Mouse (Mus musculus): ENCODE measurements around the gene Tmod1. TPM values are rescaled to one million over a fixed set of nuclear protein-coding genes. Genes with fewer than 3 reads are reported as not detected.
A peak's percentile ranks its signal among the peaks of the same experiment; 100 is the strongest.

The Tmod1 gene
- 1.9 TPM in 2 replicates for polyA plus RNA-seq (2014; fragmentation: Nextera tagmentation; extraction: Ambion mirVana)

DNA sequence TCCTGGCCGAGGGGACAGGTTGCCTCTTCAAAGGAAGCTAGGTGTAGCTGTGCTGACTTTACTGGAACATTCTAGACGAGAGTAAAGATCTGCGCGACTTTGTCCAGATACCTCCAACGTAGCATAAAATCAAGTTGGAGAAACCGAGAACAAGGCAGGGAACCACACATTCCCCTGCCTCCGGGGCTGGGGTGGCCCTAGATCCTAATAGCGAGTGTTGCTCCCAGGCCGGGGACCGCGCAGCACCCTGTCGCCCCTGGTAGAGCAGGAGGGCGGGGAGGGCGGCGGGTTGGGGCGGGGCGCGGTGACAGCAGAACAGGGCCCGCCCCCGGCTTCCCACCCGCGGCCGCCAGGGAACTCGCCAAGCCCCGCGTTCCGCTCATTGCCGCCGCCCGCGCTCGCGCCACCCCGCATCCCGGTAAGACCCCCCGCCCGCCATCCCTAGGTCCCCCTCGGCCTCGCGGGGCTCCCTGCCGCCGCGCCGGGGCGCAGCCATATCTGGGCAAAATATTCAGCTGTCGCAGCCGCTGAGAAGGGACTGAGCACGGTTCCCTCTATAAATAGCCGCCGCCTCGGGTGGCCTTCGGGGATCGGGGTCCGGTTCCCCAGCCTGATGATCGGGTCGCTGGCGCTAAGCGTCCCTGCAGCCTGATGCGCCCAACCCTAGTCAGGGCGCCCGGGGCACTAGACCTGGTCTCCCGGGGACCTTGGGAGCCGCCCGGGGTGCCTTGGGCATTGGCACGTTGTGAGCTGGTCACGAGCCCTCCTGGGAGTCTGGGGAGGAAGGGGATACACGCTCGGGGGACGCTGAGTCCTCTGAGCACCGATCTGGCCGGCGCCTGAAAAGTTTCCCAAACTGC lies at the start of gene Tmod1:
Gene Tmod1, plus strand, starts transcription at position 44 of the 860 bp plus-strand sequence.
- Histone ChIP-seq H3K9me3 (ENCODE audit: control insufficient read depth, low read length) (no peaks in the 10 kb centered on the region), H3K4me3 (replicated peaks; ENCODE audit: low read length) (peak within 1 kb of the TSS; percentile 53), H3K27me3 (ENCODE audit: control insufficient read depth, insufficient read depth, low read length) (peaks cover 40% of the 10 kb centered on the region), H3K36me3 (replicated peaks; ENCODE audit: control insufficient read depth, insufficient read depth) (no peaks in the 10 kb centered on the region), H3K4me2 (replicated peaks) (peak within 1 kb of the TSS; percentile 98), H3K9ac (peak within 1 kb of the TSS; percentile 62), H3K27ac (no peak within 1 kb of the TSS), H3K4me1 (replicated peaks; ENCODE audit: control insufficient read depth, insufficient read depth, low read length) (peaks cover 12% of the 10 kb centered on the region; the same call in 1 of the 2 replicates)
- no peak for ATAC-seq (ENCODE audit: low FRiP score)
- DNase-seq (ENCODE audit: low spot score) = no peak
- WGBS = under 1% methylated on average over 57 of the region's 72 CpGs

DNA sequence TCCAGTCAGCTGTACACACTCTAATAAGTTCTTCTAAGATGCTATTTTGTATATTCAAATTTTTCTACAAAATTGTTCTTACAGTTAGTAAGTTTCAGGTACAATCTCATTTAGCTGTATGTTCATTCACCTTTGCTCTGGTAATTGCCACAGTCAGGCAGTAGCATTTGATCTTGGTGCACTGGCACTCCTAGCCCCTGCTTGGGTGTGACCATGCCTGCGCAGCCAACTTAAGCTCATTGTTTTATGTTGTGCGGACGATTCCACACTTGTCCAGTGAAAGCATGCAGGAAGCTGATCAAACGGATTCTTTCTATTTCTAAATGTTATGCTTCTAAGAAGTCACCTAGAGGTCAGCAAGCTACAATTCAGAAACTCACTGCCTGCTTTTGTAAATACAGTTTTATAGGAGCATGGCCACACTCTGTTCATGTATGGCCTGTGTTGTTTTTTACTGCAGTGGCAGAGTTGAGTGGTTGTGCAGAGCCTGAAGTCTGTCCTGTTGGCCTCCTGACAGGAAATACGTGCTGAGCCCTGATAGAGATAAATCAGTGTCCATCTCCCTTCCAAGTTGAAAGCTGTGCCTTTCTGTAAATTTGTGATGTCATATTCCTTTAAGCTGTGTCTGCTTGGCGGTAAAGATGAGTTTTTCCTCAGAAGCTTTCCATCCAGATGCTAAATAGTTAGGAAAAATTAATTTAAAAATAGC lies 48.2 kb upstream of the Tmod1 start:
- no peak for ATAC-seq (ENCODE audit: low FRiP score)
- H3K4me3 ChIP-seq (replicated peaks; ENCODE audit: low read length) = no peak overlapping the region
- 83% methylated on average over 6 of the region's 6 CpGs for WGBS
- no peak overlapping the region for H3K4me2 ChIP-seq (replicated peaks)
- no peaks in the 10 kb centered on the region for H3K4me1 ChIP-seq (replicated peaks; ENCODE audit: control insufficient read depth, insufficient read depth, low read length)
- H3K9me3 ChIP-seq (ENCODE audit: control insufficient read depth, low read length) = no peaks in the 10 kb centered on the region
- peaks cover 42% of the 10 kb centered on the region for H3K36me3 ChIP-seq (replicated peaks; ENCODE audit: control insufficient read depth, insufficient read depth)
- H3K27me3 ChIP-seq (ENCODE audit: control insufficient read depth, insufficient read depth, low read length) = no peaks in the 10 kb centered on the region
- no peak for DNase-seq (ENCODE audit: low spot score)
- H3K27ac ChIP-seq = no peak overlapping the region
- no peak overlapping the region for H3K9ac ChIP-seq

DNA sequence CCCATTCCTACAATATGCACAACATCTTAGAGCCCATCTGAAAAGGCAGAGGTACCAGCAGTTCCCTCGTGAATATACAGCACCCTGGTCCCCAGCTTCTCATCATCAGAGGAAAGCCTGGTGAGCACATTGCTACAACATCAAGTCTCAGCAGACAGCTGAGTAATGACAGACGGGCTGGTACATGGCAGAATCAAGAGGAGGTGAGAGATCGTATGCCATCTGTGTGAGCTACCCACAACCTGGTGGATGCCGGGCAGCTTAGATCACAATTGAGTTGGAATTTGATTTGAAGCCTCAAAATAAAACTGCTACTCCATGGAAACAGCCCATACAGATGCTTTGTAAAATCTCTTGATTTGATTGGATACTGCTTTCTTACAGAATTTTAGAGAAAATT lies 40.2 kb upstream of the Tmod1 start:
- no peaks in the 10 kb centered on the region for H3K9me3 ChIP-seq (ENCODE audit: control insufficient read depth, low read length)
- no peak overlapping the region for H3K27ac ChIP-seq
- H3K4me3 ChIP-seq (replicated peaks; ENCODE audit: low read length) = no peak overlapping the region
- DNase-seq (ENCODE audit: low spot score) = no peak
- no peaks in the 10 kb centered on the region for H3K27me3 ChIP-seq (ENCODE audit: control insufficient read depth, insufficient read depth, low read length)
- no peak for ATAC-seq (ENCODE audit: low FRiP score)
- H3K4me1 ChIP-seq (replicated peaks; ENCODE audit: control insufficient read depth, insufficient read depth, low read length) = no peaks in the 10 kb centered on the region
- 90% methylated on average over 4 of the region's 4 CpGs for WGBS
- no peak overlapping the region for H3K4me2 ChIP-seq (replicated peaks)
- H3K9ac ChIP-seq = no peak overlapping the region
- H3K36me3 ChIP-seq (replicated peaks; ENCODE audit: control insufficient read depth, insufficient read depth) = peaks cover 10% of the 10 kb centered on the region

DNA sequence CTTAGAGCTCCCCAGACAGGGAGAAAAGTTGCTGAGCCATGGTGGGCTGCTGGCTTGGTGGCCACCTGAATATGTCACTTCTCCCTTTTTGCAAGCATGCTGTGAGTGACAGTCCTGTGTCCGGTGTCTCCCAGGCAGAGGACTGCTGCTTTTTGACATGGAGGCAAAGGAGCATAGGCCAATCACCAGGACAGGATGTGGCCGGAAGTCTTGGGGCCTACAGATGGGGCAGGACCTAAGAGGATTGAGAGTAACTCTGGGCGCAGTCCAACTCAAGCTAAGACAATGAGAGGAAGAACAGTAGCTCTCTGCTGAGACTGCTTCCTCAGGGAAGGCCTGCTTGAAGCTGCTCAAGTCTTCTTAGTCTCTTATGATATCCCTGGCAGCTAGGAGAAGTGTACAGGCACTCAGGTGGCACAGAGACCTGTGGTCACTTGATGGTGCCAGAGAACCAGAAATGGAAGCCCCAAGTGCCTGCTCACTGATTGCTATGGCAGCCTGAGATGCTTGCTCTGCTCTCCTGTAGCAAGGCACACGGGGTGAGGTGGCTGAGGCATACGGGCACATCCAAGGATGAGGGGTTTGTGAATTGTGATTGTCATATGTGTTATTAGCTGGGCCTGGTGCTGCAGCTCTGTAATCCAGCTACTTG lies 30.5 kb upstream of the Tmod1 start:
- no peaks in the 10 kb centered on the region for H3K27me3 ChIP-seq (ENCODE audit: control insufficient read depth, insufficient read depth, low read length)
- 87% methylated on average over 5 of the region's 5 CpGs for WGBS
- no peak for ATAC-seq (ENCODE audit: low FRiP score)
- H3K4me3 ChIP-seq (replicated peaks; ENCODE audit: low read length) = no peak overlapping the region
- H3K36me3 ChIP-seq (replicated peaks; ENCODE audit: control insufficient read depth, insufficient read depth) = peaks cover 48% of the 10 kb centered on the region
- no peaks in the 10 kb centered on the region for H3K9me3 ChIP-seq (ENCODE audit: control insufficient read depth, low read length)
- DNase-seq (ENCODE audit: low spot score) = no peak
- H3K4me1 ChIP-seq (replicated peaks; ENCODE audit: control insufficient read depth, insufficient read depth, low read length) = no peaks in the 10 kb centered on the region
- H3K27ac ChIP-seq = no peak overlapping the region
- no peak overlapping the region for H3K4me2 ChIP-seq (replicated peaks)
- H3K9ac ChIP-seq = no peak overlapping the region

DNA sequence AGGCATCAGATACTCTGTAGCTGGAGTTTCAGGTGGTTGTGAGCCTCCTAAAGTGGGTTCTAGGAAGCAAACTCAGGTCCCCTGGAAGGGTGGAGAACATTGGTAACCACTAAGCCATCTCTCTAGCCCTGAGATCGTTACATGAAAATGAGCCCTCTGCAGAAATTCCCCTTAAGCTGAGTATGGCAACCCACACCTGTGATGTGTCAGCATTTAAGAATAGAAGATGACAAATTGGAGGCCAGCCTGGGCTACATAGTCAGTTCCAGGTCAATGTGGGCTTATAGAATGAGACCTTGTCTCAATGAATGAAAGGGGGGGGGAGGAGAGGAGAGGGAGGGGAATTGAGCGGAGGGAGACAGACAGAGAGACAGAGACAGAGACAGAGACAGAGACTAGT lies 27.0 kb upstream of the Tmod1 start:
- Histone ChIP-seq H3K4me3 (replicated peaks; ENCODE audit: low read length) (no peak overlapping the region), H3K4me2 (replicated peaks) (no peak overlapping the region), H3K27ac (no peak overlapping the region), H3K9me3 (ENCODE audit: control insufficient read depth, low read length) (no peaks in the 10 kb centered on the region), H3K27me3 (ENCODE audit: control insufficient read depth, insufficient read depth, low read length) (no peaks in the 10 kb centered on the region), H3K36me3 (replicated peaks; ENCODE audit: control insufficient read depth, insufficient read depth) (peaks cover 38% of the 10 kb centered on the region), H3K9ac (no peak overlapping the region), H3K4me1 (replicated peaks; ENCODE audit: control insufficient read depth, insufficient read depth, low read length) (no peaks in the 10 kb centered on the region)
- ATAC-seq (ENCODE audit: low FRiP score) (no peak), DNase-seq (ENCODE audit: low spot score) (no peak)
- 92% methylated on average over 2 of the region's 2 CpGs for WGBS

DNA sequence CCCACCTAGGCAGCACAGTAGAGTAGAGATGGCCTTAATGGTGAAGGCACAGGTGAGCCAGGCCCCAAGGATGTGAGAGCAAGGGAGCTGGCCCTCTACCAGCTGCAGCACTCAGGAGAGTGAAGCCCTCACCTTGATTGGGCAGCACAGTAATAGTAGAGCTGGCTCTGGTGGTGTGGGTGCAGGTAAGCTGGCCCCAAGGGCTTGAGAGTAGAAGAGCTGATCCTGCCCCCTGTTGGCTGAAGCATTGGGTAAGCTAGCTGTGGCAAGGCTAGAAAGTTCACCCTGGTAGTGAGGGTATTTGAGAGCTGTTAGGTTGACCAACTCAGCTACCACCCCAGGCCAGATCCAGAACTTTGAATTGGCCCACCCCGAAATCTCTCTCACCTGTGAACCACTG lies 23.1 kb upstream of the Tmod1 start:
- H3K4me1 ChIP-seq (replicated peaks; ENCODE audit: control insufficient read depth, insufficient read depth, low read length) = no peaks in the 10 kb centered on the region
- no peak overlapping the region for H3K4me3 ChIP-seq (replicated peaks; ENCODE audit: low read length)
- no peaks in the 10 kb centered on the region for H3K9me3 ChIP-seq (ENCODE audit: control insufficient read depth, low read length)
- no peak overlapping the region for H3K27ac ChIP-seq
- H3K4me2 ChIP-seq (replicated peaks) = no peak overlapping the region
- no peak overlapping the region for H3K9ac ChIP-seq
- no peak for DNase-seq (ENCODE audit: low spot score)
- peaks cover 31% of the 10 kb centered on the region for H3K36me3 ChIP-seq (replicated peaks; ENCODE audit: control insufficient read depth, insufficient read depth)
- 80% methylated on average over 1 of the region's 1 CpGs for WGBS
- ATAC-seq (ENCODE audit: low FRiP score) = no peak
- H3K27me3 ChIP-seq (ENCODE audit: control insufficient read depth, insufficient read depth, low read length) = no peaks in the 10 kb centered on the region

DNA sequence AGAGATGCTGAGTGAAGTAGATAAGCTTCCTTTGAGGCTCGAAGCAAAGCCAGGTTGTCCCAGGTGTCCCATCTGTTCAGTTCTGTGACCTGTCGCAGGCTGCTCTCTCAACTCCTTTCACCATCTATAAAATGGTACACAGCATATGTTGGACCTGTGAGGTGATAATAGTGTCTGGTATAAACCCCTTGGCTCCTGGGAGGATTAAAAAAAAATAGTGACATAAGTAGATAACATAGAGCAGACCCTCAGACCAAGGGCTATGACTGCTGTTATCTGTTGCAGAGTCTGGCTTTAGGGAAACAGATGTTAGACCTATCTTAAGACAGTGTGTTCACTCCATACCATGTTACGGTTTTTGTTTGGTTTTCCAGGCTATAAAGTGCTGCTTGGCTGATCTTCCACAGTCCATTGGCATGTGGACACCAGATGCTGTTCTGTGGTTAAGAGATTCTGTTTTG lies 15.7 kb upstream of the Tmod1 start:
- H3K36me3 ChIP-seq (replicated peaks; ENCODE audit: control insufficient read depth, insufficient read depth) = peaks cover 9% of the 10 kb centered on the region
- 88% methylated on average over 3 of the region's 3 CpGs for WGBS

DNA sequence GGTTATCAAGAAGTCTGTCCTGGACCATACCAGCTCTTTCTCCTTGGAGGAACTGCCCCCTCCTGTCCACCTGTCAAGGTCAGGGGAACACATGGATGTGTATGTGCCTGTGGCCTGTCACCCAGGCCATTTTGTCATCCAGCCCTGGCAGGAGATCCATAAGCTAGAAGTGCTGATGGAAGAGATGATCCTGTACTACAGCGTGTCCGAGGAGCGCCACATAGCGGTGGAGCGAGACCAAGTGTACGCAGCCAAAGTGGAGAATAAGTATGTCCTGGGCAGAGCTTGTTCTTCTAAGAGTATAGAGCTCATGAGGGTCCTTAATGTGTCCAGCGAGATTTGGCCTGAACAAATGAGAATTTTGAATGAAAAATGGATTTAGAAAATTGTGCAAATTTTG lies 12.8 kb upstream of the Tmod1 start:
- WGBS = 45% methylated on average over 7 of the region's 7 CpGs
- no peak for ATAC-seq (ENCODE audit: low FRiP score)
- no peak overlapping the region for H3K4me2 ChIP-seq (replicated peaks)

More for the DNA sequence above, 15.7 kb upstream of the Tmod1 start:
- Histone ChIP-seq H3K9ac (no peak overlapping the region), H3K4me1 (replicated peaks; ENCODE audit: control insufficient read depth, insufficient read depth, low read length) (no peaks in the 10 kb centered on the region), H3K27me3 (ENCODE audit: control insufficient read depth, insufficient read depth, low read length) (no peaks in the 10 kb centered on the region), H3K4me3 (replicated peaks; ENCODE audit: low read length) (no peak overlapping the region), H3K4me2 (replicated peaks) (no peak overlapping the region), H3K27ac (no peak overlapping the region), H3K9me3 (ENCODE audit: control insufficient read depth, low read length) (no peaks in the 10 kb centered on the region)
- no peak for DNase-seq (ENCODE audit: low spot score)
- ATAC-seq (ENCODE audit: low FRiP score) = no peak

DNA sequence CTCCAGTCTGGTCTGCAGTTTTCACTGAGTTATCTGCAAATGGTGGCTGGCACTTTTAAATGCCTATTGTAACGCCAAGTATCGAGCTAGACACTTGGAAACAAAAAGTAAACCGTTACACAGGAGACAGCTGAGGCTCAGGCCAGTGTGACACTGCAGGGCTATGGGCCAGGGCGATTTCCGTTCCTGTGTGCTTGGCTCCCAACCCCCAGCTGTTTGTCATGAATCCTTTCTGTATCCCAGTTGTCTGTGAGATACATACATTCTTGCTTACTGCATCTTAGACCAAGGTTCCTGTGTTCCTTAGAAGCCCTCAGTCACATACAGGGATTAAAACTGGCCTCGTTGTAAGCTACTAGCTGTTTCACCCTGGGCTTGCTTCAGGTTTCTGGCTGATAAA lies 10.5 kb upstream of the Tmod1 start:
- DNase-seq (ENCODE audit: low spot score) (no peak), ATAC-seq (ENCODE audit: low FRiP score) (no peak)
- Histone ChIP-seq H3K27ac (no peak overlapping the region), H3K9me3 (ENCODE audit: control insufficient read depth, low read length) (no peaks in the 10 kb centered on the region), H3K36me3 (replicated peaks; ENCODE audit: control insufficient read depth, insufficient read depth) (no peaks in the 10 kb centered on the region), H3K4me2 (replicated peaks) (no peak overlapping the region), H3K27me3 (ENCODE audit: control insufficient read depth, insufficient read depth, low read length) (no peaks in the 10 kb centered on the region), H3K4me3 (replicated peaks; ENCODE audit: low read length) (no peak overlapping the region), H3K9ac (no peak overlapping the region), H3K4me1 (replicated peaks; ENCODE audit: control insufficient read depth, insufficient read depth, low read length) (no peaks in the 10 kb centered on the region)
- WGBS = 66% methylated on average over 6 of the region's 6 CpGs

More for the DNA sequence above, 12.8 kb upstream of the Tmod1 start:
- Histone ChIP-seq H3K4me3 (replicated peaks; ENCODE audit: low read length) (no peak overlapping the region), H3K36me3 (replicated peaks; ENCODE audit: control insufficient read depth, insufficient read depth) (no peaks in the 10 kb centered on the region; the same call in 1 of the 2 replicates), H3K27ac (no peak overlapping the region), H3K9ac (no peak overlapping the region), H3K9me3 (ENCODE audit: control insufficient read depth, low read length) (no peaks in the 10 kb centered on the region), H3K4me1 (replicated peaks; ENCODE audit: control insufficient read depth, insufficient read depth, low read length) (no peaks in the 10 kb centered on the region), H3K27me3 (ENCODE audit: control insufficient read depth, insufficient read depth, low read length) (no peaks in the 10 kb centered on the region)
- peak; percentile 43 for DNase-seq (ENCODE audit: low spot score)

Data from hindbrain, embryonic 14.5 days (tissue).